Mouse (Mus musculus): ENCODE data around the gene Snx32. TPM values are rescaled to one million over a fixed set of nuclear protein-coding genes. Genes with fewer than 3 reads are reported as not detected.

The Snx32 gene
- 34.1 and 43.8 TPM in 2 replicates for polyA plus RNA-seq (2012; ENCODE audit: insufficient read depth, insufficient read length, missing spikeins)

- Histone ChIP-seq H3K4me1 (ENCODE audit: control insufficient read depth, insufficient read depth, low read length) (peaks cover 14% of the 10 kb centered on the region), H3K27ac (ENCODE audit: insufficient read depth, low read depth, low read length) (peak within 1 kb of the TSS; percentile 76), H3K4me3 (ENCODE audit: insufficient read depth, low read length) (peak within 1 kb of the TSS; percentile 80)
- TF ChIP-seq CTCF (IDR thresholded peaks at IDR 0.05; ENCODE audit: low read depth, low read length) (no peak; the same call in 1 of the 2 replicates), POLR2A (IDR thresholded peaks at IDR 0.05; ENCODE audit: borderline replicate concordance, low read depth, low read length) (peak; percentile 65; the same call in 1 of the 2 replicates)
These were observed at the start of gene Snx32 for GRCm38 (mm10) chr19:5510031-5511026. Gene Snx32 (minus strand): TSS chr19:5510538.

GRCm38 (mm10) chr19:5559631-5560456, 49.5 kb upstream of the Snx32 start:
- Histone ChIP-seq H3K4me1 (ENCODE audit: control insufficient read depth, insufficient read depth, low read length) (no peaks in the 10 kb centered on the region), H3K4me3 (ENCODE audit: insufficient read depth, low read length) (peak overlapping the region; percentile 28), H3K27ac (ENCODE audit: insufficient read depth, low read depth, low read length) (no peak overlapping the region)
- no peak for TF ChIP-seq POLR2A (IDR thresholded peaks at IDR 0.05; ENCODE audit: borderline replicate concordance, low read depth, low read length)
- TF ChIP-seq CTCF (IDR thresholded peaks at IDR 0.05; ENCODE audit: low read depth, low read length) = no peak

DNA sequence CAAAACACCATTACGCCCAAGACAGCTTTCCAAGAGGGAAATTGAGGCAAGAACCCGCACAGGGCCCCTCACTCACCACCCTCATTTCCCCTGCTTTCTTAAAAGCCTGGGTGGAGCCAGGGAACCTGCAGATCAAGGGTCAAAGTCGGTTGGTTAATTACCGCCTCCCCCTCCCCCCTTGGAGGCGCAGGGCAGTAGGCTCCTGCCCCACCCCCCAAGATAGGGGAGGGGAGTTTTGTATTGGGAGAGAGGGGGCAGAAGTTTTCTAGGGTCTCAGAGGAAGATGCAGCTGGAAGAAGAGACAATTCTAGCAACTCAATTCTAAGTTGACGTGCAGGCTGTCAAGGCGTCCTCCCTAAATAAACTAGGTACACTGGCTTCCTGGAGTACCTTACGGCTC, 48.9 kb upstream of the Snx32 start:
- no peak overlapping the region for H3K4me3 ChIP-seq (ENCODE audit: insufficient read depth, low read length)

GRCm38 (mm10) chr19:5558770-5559169, 48.4 kb upstream of the Snx32 start:
- no peak overlapping the region for H3K27ac ChIP-seq (ENCODE audit: insufficient read depth, low read depth, low read length)
- TF ChIP-seq CTCF (IDR thresholded peaks at IDR 0.05; ENCODE audit: low read depth, low read length) (no peak), POLR2A (IDR thresholded peaks at IDR 0.05; ENCODE audit: borderline replicate concordance, low read depth, low read length) (no peak)
- no peaks in the 10 kb centered on the region for H3K4me1 ChIP-seq (ENCODE audit: control insufficient read depth, insufficient read depth, low read length)
- no peak overlapping the region for H3K4me3 ChIP-seq (ENCODE audit: insufficient read depth, low read length)

More for the DNA sequence above, 48.9 kb upstream of the Snx32 start:
- no peak for TF ChIP-seq CTCF (IDR thresholded peaks at IDR 0.05; ENCODE audit: low read depth, low read length)
- no peak for TF ChIP-seq POLR2A (IDR thresholded peaks at IDR 0.05; ENCODE audit: borderline replicate concordance, low read depth, low read length)
- Histone ChIP-seq H3K27ac (ENCODE audit: insufficient read depth, low read depth, low read length) (no peak overlapping the region), H3K4me1 (ENCODE audit: control insufficient read depth, insufficient read depth, low read length) (no peaks in the 10 kb centered on the region)

- Histone ChIP-seq H3K4me1 (ENCODE audit: control insufficient read depth, insufficient read depth, low read length) (no peaks in the 10 kb centered on the region), H3K4me3 (ENCODE audit: insufficient read depth, low read length) (no peak overlapping the region), H3K27ac (ENCODE audit: insufficient read depth, low read depth, low read length) (no peak overlapping the region)
- TF ChIP-seq POLR2A (IDR thresholded peaks at IDR 0.05; ENCODE audit: borderline replicate concordance, low read depth, low read length) (no peak), CTCF (IDR thresholded peaks at IDR 0.05; ENCODE audit: low read depth, low read length) (no peak)
These were observed 47.8 kb upstream of the Snx32 start for GRCm38 (mm10) chr19:5558169-5558568.

DNA sequence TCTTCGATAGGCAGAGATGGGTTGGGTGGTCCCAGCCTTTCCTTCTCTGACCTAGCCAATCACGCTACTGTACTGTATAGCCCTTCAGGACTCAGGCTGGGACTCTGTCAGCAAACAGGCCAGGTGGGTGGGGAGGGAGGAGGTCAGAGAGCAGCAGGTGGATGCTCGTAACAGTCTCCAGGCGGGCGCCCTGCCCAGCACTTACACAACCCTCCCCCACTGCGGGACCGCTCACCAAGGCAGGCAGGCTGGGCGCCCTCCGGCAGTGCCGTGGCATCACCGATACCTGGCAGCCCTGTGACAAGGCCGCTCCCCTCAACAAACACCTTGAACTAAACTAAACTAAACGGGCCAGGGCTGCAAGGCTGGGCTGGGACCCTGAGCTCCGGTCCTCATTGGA, 43.9 kb upstream of the Snx32 start:
- Histone ChIP-seq H3K4me1 (ENCODE audit: control insufficient read depth, insufficient read depth, low read length) (no peaks in the 10 kb centered on the region), H3K27ac (ENCODE audit: insufficient read depth, low read depth, low read length) (no peak overlapping the region), H3K4me3 (ENCODE audit: insufficient read depth, low read length) (no peak overlapping the region)
- no peak for TF ChIP-seq CTCF (IDR thresholded peaks at IDR 0.05; ENCODE audit: low read depth, low read length)
- TF ChIP-seq POLR2A (IDR thresholded peaks at IDR 0.05; ENCODE audit: borderline replicate concordance, low read depth, low read length) = no peak

GRCm38 (mm10) chr19:5553802-5554201, 43.5 kb upstream of the Snx32 start:
- no peaks in the 10 kb centered on the region for H3K4me1 ChIP-seq (ENCODE audit: control insufficient read depth, insufficient read depth, low read length)
- no peak overlapping the region for H3K27ac ChIP-seq (ENCODE audit: insufficient read depth, low read depth, low read length)
- no peak overlapping the region for H3K4me3 ChIP-seq (ENCODE audit: insufficient read depth, low read length)
- TF ChIP-seq POLR2A (IDR thresholded peaks at IDR 0.05; ENCODE audit: borderline replicate concordance, low read depth, low read length) = no peak
- TF ChIP-seq CTCF (IDR thresholded peaks at IDR 0.05; ENCODE audit: low read depth, low read length) = no peak

DNA sequence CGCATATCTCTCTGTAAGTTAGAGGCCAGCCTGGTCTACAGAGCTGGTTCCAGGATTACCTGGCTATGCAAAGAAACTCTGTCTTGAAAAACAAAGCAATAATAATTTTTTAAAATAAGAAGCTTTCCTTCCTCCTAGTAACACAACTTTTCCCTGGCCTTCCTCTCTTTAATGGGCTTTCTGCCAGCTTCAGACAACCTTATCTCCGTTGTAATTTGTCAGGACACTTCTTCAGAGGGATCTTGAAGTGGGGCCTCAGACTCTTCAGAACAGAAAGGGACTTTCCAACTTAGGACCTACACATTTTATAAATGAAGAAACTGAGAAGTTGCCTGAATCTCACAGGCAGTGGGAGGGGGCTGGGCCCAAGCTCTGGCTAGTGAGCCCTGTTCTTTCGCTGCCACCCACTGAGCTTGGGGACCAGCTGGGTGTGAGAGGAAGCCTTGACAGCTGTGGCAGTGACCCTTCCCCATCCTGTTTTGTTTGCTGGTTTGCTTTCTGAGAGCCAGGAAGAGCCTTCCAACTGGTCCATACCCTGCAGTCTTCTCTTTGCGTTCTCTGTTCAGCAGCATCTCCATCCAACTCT, 37.2 kb upstream of the Snx32 start:
- Histone ChIP-seq H3K27ac (ENCODE audit: insufficient read depth, low read depth, low read length) (no peak overlapping the region), H3K4me3 (ENCODE audit: insufficient read depth, low read length) (no peak overlapping the region), H3K4me1 (ENCODE audit: control insufficient read depth, insufficient read depth, low read length) (peaks cover 6% of the 10 kb centered on the region)
- TF ChIP-seq CTCF (IDR thresholded peaks at IDR 0.05; ENCODE audit: low read depth, low read length) = no peak
- TF ChIP-seq POLR2A (IDR thresholded peaks at IDR 0.05; ENCODE audit: borderline replicate concordance, low read depth, low read length) = no peak

- Histone ChIP-seq H3K4me3 (ENCODE audit: insufficient read depth, low read length) (no peak overlapping the region), H3K4me1 (ENCODE audit: control insufficient read depth, insufficient read depth, low read length) (peaks cover 6% of the 10 kb centered on the region), H3K27ac (ENCODE audit: insufficient read depth, low read depth, low read length) (no peak overlapping the region)
- TF ChIP-seq POLR2A (IDR thresholded peaks at IDR 0.05; ENCODE audit: borderline replicate concordance, low read depth, low read length) (no peak), CTCF (IDR thresholded peaks at IDR 0.05; ENCODE audit: low read depth, low read length) (no peak)
These were observed 33.7 kb upstream of the Snx32 start for GRCm38 (mm10) chr19:5544031-5544430.
